Mouse (Mus musculus) embryonic fibroblast, embryonic 13.5 days (primary cell): ENCODE measurements around the gene Phf8.

Experiments
- CTCF ChIP-seq: IDR thresholded peaks from 2 replicates; pipeline ENCODE4 v1.5.1; 2011; ENCODE audit warnings: mild to moderate bottlenecking, control low read depth, low read length, moderate library complexity, borderline replicate concordance; ENCODE audit not compliant: insufficient read depth
- POLR2A ChIP-seq: IDR thresholded peaks from 2 replicates; pipeline ENCODE4 v1.6.1; 2011; ENCODE audit warnings: low read depth, mild to moderate bottlenecking, control low read depth, low read length, moderate library complexity

DNA sequence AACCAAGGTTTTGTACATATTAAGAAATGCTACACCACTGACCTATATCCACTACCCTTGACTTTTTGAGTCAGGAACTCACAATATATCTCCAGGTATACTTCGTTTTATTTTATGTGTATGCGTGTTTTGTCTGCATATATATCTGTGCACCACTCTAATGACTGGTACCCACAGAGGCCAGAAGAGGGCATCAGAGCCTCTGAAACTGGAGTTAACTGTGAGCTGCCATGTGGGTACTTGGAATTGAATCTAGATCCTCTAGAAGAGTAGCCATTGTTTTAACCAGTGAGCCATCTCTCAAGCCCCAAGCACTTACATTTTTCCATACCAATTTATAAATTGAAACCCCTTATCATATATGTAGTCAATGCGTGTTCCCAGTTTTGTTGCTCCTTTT lies 32.3 kb upstream of the Phf8 start:
- TF ChIP-seq CTCF (no peak), POLR2A (no peak)
